Mouse (Mus musculus): ENCODE data around the gene Htr3a.

DNA sequence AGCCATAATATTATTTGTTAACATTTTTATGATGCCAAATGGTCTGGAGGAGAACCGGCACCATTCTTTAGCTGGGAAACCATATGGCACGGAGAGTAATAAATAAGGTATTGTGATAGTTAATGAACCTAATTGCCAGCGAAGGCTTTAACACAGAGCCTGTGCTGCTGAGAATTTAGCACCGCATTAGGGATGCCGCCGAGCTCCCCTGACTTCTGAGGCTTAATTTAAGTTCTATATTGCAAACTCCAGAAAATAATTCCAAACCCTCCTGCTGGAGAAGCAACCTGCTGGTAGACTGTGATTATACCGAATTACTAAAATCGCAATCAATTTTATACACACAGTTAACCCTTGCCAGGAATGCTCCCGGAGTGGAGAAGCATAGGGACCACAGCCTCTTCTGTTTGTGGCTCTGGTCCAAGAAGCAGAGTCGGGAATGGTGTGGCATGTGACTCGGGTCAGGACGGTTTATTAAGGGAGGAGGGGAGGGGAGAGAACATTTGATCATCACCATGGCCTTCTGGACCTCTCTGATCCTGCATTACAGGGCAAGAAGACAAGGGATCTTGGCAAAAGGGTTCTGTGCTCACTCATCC lies 44.3 kb downstream of the Htr3a start:
- TF ChIP-seq CTCF (IDR thresholded peaks at IDR 0.05; ENCODE audit: borderline replicate concordance, control insufficient read depth, extremely low read depth, insufficient read depth, low read length, poor library complexity) (no peak), POLR2A (IDR thresholded peaks at IDR 0.05; ENCODE audit: control insufficient read depth, extremely low read depth, insufficient read depth, low read length, poor library complexity) (no peak)
